Mouse (Mus musculus): ENCODE data around the gene Mgat3.

The Mgat3 gene

DNA sequence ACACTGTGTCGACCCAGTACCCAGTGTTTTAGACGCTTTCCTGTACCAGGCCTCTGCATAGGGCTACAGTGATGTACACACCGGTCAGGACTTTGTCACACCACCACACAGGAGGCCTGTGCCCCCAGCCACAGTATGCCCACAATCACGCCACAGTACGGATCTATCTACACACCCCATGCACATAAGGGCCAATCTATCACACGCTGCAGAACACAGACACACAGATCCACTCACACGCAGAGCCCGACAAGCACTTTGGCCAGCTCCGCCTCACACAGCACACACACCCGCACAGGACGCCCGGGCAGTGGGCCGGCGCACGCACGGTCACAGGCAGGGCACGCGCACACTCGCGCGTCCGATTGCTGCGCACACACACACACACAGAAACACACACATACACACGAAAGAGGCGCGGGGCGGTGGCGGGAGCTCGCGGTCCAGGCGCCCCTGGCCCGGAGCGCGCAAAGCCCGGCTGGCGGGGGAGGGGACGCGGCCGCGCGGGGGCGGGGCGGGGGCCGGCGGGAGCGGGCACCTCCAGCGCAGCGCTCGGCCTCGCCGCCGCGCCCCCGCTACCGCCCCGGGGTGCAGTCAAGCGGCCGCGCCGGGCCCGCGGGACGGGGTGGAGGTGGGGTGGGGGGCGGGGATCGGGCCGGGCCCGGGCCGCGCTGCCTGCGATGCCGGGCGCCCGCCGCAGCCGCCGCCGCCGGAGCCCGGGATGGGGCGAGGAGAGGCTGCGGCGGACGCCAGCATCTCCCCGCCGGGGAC is at the start of gene Mgat3:
Mgat3 (plus strand) TSS at position 721 of the 771 bp plus-strand sequence.
- DNase-seq (ENCODE audit: low spot score in 2 of 2): peak; percentile 28 to 53

DNA sequence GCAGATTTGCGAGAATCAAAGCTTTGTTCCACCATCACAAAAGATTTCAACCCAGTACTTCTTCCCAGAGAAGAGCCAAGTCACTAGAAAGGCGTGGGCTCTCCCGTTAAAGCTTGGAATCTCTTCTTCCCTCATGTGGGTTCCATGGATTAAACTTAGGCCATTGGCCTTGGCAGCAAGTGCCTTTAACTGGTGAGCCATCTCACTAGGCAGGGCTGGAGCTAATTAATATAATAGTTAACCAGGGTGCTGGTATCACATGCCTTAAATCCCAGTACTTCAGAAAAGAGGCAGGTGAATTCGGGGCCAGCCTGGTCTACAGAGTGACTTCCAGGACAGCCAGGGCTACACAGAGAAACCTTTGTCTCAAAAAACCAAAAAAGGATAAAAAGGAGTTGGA is 48.9 kb upstream of the Mgat3 start:
- no peak for DNase-seq (ENCODE audit: low spot score in 2 of 2)

DNA sequence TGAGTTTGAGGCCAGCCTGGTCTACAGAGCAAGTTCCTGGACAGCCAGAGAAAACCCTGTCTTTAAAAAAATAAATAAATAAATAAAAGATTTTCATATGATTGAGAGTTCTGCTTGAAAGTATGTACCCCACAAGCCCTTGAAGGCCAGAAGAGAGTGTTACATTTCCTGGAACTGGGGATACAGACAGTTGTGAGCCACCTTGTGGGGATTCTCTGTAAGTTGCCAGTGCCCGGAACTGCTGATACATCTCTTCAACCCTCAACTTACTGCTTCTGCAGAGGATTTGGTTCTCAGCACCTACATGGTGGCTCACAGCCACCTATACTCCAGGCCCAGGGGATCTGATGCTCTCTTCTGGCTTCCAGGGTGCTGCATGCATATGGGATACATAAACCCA is 46.3 kb upstream of the Mgat3 start:
- no peak for DNase-seq (ENCODE audit: low spot score in 2 of 2)

GRCm38 (mm10) chr15:80129982-80130381 is 43.5 kb upstream of the Mgat3 start:
- no peak for DNase-seq (ENCODE audit: low spot score in 2 of 2)

- DNase-seq (ENCODE audit: low spot score in 2 of 2): no peak
These were observed 42.8 kb upstream of the Mgat3 start for GRCm38 (mm10) chr15:80130689-80131088.

- DNase-seq (ENCODE audit: low spot score in 2 of 2): no peak
These were observed 42.1 kb upstream of the Mgat3 start for GRCm38 (mm10) chr15:80131421-80131820.

DNA sequence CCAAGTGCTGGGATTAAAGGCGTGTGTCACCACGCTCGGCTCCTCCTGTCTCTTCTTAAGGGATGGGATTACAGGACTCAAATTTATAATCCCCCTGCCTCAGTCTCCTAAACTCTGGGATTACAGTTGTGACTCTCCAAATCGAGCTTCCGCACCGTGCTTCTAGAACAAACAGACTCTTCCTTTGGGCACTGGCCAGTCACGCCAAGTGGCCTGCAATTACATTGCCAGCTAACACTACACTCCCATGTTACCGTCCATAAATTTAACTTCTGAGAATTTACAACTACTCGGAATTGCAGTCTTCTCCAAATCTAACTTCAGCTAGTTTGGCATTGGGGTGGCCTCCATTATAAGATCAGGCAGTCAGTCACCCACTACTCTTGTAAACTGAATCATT is 41.1 kb upstream of the Mgat3 start:
- no peak for DNase-seq (ENCODE audit: low spot score in 2 of 2)

- DNase-seq (ENCODE audit: low spot score in 2 of 2): peak; percentile 82 to 85
These were observed 40.4 kb upstream of the Mgat3 start, which contains the start of gene Tab1 for GRCm38 (mm10) chr15:80132993-80133586. TSS of gene Tab1 (plus strand) at chr15:80133127.

DNA sequence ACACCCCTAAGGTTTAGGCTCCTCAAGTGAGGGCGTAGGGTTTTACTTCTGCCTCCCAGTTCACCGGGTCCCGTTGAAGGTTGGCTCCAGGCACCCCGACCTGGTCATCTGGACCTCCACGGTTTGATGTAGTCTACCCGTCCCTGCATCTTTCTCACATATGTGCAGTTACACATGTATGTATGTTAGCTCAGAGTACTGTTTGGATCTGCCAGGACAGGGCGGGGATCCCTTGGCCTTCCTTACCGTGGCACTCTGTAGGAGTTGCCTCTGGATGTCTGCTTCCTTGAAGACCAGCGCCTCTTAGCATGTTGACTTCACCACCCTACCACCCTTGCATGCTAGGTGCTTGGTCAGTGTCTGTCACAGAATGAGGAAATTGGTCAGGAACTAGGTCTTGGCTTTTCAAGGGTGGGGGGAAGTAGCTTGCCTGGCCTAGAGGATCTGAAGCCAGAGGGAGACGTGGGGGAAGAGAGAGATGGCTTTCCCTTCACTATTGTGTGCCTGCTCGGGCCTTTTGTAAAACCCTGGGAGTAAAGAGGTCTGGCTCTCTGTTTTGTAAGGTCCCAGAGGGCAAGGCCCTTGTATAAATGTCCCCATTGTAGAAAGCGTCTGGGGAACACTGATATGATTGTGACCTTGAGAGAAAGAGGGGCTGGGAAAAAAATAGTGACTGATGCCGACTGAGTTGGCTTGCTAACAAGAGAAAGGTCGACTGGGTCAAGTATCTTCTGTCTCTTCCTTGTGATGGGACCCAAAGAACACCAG is 39.7 kb upstream of the Mgat3 start:
- DNase-seq (ENCODE audit: low spot score in 2 of 2): no peak

DNA sequence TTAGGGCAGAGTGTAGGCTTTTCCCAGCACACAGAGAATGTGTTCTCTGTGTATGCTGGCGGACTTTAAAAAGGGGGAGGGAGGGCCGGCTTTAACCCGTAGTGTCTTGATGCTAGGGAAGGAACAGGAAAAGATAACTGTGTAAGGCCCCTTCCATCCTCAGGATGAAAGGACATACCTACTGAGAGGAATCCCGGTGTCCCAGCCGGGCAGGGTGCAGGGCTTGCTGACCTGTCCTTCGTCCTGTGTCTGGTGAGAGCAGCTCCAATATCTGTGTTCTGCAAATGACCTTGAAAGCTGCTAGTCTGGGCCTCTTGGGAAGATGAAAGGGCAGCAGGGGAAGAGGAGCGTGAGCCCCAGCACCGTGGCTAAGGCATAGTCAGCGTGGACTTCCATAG is 39.1 kb upstream of the Mgat3 start:
- no peak for DNase-seq (ENCODE audit: low spot score in 2 of 2)

DNA sequence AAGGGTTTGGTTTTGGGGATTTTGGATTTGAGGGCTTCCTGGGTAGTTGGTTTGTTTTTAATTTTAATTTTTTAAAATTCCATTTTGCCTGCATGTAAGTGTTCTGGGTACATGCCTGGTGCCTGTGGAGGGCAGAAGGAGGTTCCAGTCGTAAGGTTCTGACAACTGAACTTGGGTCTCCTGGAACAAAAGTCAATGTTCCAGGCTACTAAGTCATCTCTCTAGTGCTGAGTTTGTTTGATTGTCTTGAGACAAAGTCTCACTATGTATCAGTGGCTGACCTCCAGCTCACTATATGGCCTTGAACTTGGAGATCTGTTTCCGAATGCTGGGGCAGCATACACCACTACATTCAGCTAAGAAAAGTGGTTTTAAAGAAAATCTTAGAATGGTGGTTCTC is 38.0 kb upstream of the Mgat3 start:
- DNase-seq (ENCODE audit: low spot score in 2 of 2): no peak

GRCm38 (mm10) chr15:80136645-80137044 is 36.9 kb upstream of the Mgat3 start:
- no peak for DNase-seq (ENCODE audit: low spot score in 2 of 2)

DNA sequence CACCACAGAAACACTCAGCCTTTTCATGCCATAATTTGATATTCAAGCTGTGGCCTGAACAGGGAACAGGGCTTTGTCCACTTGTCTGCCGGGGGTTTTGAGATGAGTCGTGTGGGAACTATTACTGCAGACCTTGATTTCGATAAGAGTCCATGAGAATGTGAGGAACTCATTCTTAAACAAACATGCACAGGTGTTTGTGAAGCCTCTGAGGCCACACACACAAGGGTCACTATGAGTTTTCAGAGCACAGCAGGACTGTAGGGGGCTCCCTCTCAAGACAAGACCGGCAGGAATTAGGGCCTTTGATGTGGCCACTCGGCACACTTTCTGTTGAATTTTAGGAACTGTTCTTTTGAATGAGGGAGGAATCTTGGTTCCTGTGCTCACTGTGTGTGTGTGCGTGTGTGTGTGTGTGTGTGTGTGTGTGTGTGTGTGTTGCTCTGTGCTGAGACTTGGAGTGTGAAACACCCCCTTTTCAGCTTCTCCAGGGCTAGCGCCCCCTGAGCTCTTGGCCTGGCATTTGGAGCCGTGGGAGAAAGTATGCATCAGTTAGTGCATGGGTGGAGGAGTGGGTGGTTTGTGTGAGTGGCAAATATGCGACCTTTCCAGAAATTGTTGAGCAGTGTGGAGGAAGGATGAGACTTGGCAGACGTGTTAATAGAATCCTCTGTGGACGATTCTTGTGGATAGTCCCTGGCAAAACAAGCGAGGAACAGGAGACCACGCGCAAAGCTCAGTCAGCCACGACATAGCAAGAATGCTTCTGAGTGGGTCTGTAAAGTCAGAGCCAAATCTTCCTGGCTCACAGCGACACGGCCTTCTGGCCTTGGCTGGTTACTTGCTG is 35.4 kb upstream of the Mgat3 start:
- peak; percentile 77 to 81 for DNase-seq (ENCODE audit: low spot score in 2 of 2)

DNA sequence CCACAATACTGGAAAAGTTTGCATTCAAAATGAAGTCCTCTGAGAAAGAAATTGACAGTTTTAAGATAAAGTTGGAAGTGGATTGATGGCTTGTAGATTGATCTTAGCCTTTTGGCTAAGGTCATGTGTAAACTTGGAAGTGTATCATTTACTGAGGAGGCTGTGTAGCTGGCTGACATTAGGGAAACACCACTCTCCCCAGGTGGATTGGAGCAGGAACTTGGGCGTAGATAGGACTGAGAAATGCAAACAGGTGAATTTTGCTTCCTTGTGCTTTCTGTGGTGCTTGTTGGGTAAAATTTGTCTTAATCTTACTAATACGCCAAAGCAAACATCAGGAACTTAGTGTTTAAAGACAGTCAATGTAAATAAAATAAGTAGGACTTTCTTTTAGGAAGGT is 33.2 kb upstream of the Mgat3 start:
- no peak for DNase-seq (ENCODE audit: low spot score in 2 of 2)

- no peak for DNase-seq (ENCODE audit: low spot score in 2 of 2)
These were observed 32.6 kb upstream of the Mgat3 start for GRCm38 (mm10) chr15:80140878-80141277.

GRCm38 (mm10) chr15:80142130-80142529 is 31.4 kb upstream of the Mgat3 start:
- DNase-seq (ENCODE audit: low spot score in 2 of 2): no peak

GRCm38 (mm10) chr15:80143760-80144159 is 29.8 kb upstream of the Mgat3 start:
- no peak for DNase-seq (ENCODE audit: low spot score in 2 of 2)

DNA sequence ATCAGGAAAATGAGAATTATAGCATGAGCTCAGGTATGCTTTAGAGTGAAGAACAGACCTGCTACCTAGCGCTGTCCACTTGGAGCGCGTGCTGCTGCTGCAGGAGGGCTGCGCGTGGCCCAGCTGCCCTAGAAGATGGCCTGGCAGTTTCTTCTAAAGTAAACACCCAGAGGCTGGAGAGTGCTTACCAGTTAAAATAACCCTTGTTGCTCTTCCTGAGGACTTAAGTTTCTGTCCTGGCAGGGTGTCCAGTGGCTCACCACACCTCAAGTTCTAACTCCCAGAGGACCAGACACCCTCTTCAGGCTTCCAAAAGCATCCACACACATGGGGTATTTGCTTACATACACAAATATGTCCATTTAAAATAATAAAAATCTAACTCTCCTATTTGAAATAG is 28.1 kb upstream of the Mgat3 start:
- DNase-seq (ENCODE audit: low spot score in 2 of 2): no peak

- DNase-seq (ENCODE audit: low spot score in 2 of 2): no peak
These were observed 27.4 kb upstream of the Mgat3 start for GRCm38 (mm10) chr15:80146153-80146552.

DNA sequence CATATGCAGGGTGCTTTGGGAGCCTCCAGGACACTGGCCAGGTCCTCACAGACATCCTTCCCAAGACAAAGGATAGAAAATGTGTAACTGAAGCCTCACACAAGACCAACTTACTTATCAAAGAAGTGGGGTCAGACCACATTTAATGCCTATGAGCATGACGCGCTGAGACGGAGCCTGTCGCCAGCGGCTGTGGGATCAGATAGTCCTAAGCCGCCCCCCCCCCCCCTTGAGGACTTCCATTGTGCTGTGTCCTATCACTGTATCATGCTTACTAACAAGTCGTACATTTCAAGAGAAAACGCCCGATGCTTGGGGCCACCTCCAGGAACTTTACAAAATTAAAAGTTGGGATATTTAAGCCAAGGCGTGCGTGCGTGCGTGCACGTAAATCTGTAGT is 26.4 kb upstream of the Mgat3 start:
- DNase-seq (ENCODE audit: low spot score in 2 of 2): no peak

DNA sequence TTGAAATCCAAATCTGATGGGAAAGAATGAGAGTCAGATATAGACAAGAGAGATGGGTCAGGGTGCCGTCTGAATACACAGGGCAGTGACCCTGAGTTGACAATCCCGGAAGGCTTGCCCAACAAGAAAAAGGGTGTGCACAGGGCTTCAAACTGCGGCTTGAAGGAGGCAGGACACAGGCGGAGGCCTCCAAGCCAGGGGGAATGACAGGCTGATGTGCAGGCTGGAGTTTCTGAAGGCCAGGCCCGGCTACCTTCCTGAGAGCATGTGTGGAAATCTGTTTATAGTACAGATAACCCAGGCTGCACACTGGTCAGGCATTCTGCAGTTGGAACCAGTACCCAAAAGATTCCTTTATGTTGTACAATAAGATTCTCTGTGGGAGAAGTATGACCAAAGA is 26.0 kb upstream of the Mgat3 start:
- DNase-seq (ENCODE audit: low spot score in 2 of 2): no peak

- DNase-seq (ENCODE audit: low spot score in 2 of 2): no peak
These were observed 25.0 kb upstream of the Mgat3 start for GRCm38 (mm10) chr15:80148565-80148964.

Measured in right cerebral cortex, postnatal 36 days (tissue).